Mouse (Mus musculus): ENCODE measurements around the gene Maf. TPM values are rescaled to one million over a fixed set of nuclear protein-coding genes. Genes with fewer than 3 reads are reported as not detected.

The Maf gene
- polyA plus RNA-seq, 1 experiment from 2014 or later: 4.2 TPM

DNA sequence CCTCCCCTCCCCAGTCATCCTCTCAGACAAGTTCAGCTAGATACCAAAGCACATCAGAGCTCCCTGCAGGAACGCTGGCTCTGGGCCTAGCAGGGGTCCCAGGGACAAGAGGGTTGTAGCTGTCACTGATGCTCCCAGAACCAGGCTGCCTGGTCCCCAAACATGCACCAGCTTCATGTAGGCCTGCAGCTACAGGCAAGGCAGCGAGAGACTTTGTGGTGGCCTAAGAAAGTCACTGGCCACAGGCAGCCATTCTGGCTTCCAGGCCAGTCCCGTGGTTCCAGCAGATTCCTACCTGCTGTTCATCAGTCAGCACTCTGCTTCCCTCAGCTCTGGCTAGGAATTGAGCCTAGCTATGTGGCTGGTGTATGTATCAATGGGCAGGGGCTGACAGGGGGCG, 10.9 kb downstream of the Maf start:
- 0 out of 2 replicates have a peak, but pooled peaks cover 4% of the 10 kb centered on the region for H3K4me1 ChIP-seq (ENCODE audit: control insufficient read depth, insufficient read depth, low read length)
- no peak for ATAC-seq (ENCODE audit: low FRiP score)
- no peaks in the 10 kb centered on the region for H3K36me3 ChIP-seq (ENCODE audit: control insufficient read depth, insufficient read depth, low read length)
- no peak overlapping the region for H3K27ac ChIP-seq (ENCODE audit: low read depth, low read length)
- 66% methylated on average over 4 of the region's 4 CpGs for WGBS
- no peak overlapping the region for H3K4me2 ChIP-seq
- no peaks in the 10 kb centered on the region for H3K9me3 ChIP-seq (ENCODE audit: control insufficient read depth, low read length)
- H3K9ac ChIP-seq (ENCODE audit: low read length): no peak overlapping the region
- no peaks in the 10 kb centered on the region for H3K27me3 ChIP-seq (ENCODE audit: control insufficient read depth, insufficient read depth, low read length)
- no peak overlapping the region for H3K4me3 ChIP-seq (ENCODE audit: low read depth, low read length)
- no peak for DNase-seq (ENCODE audit: low spot score, missing footprints)

DNA sequence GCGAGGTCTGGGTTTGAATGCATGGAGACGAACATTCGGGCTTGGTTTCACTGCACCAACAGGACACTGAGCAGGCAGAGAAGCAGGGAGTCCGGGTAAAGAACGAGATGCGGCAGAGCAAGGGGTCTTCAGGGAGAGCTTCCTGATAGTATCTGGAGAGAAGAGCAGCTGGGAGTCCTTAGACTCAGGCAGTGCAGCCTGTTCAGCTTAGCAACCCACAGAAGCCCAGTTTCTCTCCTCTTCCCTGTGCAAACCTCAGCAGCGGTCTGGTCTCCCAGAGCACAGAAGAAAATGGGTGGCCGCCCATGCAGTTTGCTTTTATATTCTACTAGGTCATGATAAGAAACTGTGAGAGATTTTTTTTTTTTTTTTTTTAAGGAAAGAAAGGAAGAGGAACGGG, 20.2 kb downstream of the Maf start:
- ATAC-seq (ENCODE audit: low FRiP score): no peak
- Histone ChIP-seq H3K36me3 (ENCODE audit: control insufficient read depth, insufficient read depth, low read length) (no peaks in the 10 kb centered on the region), H3K27me3 (ENCODE audit: control insufficient read depth, insufficient read depth, low read length) (no peaks in the 10 kb centered on the region), H3K4me2 (no peak overlapping the region), H3K9ac (ENCODE audit: low read length) (no peak overlapping the region), H3K4me1 (ENCODE audit: control insufficient read depth, insufficient read depth, low read length) (no peaks in the 10 kb centered on the region), H3K4me3 (ENCODE audit: low read depth, low read length) (no peak overlapping the region), H3K27ac (ENCODE audit: low read depth, low read length) (no peak overlapping the region), H3K9me3 (ENCODE audit: control insufficient read depth, low read length) (no peaks in the 10 kb centered on the region)
- peak; percentile 54 for DNase-seq (ENCODE audit: low spot score, missing footprints)
- 74% methylated on average over 9 of the region's 9 CpGs for WGBS

DNA sequence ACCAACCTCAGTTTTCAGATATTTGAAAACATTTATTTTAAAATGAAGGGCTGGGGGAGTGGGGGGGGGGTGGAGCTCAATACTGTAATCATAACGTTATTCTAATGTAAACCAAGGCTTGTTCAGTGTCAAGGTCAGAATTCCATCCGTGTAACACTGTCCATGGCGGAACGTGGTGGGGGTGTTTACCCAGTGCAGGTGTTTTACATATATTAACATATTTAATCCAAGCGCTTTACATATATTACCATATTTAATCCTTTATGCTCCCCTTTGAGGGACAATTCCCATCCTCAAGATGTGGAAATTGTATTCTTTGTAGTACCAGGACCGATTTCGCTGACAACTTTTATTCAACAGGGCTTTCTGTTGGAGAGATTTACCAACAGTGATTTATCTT, 24.3 kb downstream of the Maf start:
- H3K4me1 ChIP-seq (ENCODE audit: control insufficient read depth, insufficient read depth, low read length): no peaks in the 10 kb centered on the region
- no peaks in the 10 kb centered on the region for H3K36me3 ChIP-seq (ENCODE audit: control insufficient read depth, insufficient read depth, low read length)
- no peak overlapping the region for H3K4me2 ChIP-seq
- WGBS: 57% methylated on average over 7 of the region's 7 CpGs
- no peaks in the 10 kb centered on the region for H3K9me3 ChIP-seq (ENCODE audit: control insufficient read depth, low read length)
- DNase-seq (ENCODE audit: low spot score, missing footprints) (no peak), ATAC-seq (ENCODE audit: low FRiP score) (peak; percentile 46; the same call in 1 of the 2 replicates)
- H3K4me3 ChIP-seq (ENCODE audit: low read depth, low read length): no peak overlapping the region
- no peak overlapping the region for H3K9ac ChIP-seq (ENCODE audit: low read length)
- H3K27ac ChIP-seq (ENCODE audit: low read depth, low read length): no peak overlapping the region
- no peaks in the 10 kb centered on the region for H3K27me3 ChIP-seq (ENCODE audit: control insufficient read depth, insufficient read depth, low read length)

DNA sequence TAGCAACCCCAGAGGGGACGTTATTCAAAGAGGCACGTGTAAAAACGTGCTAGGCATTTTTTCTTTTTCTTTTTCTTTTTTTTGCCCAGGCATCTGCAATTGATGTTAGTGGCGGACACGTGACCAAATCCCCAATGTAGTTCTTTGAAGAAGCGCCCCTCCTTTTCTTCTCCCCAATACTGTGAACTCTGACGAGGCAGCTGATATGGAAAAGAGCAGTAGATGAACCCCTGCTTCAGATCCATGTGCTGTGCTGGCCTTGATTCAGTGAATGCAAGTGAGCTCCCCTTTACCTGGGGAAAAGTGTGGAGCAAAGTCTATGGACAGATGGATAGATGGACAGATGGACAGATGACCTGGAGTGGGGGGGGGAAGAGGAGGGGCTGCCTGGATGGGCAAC, 28.1 kb downstream of the Maf start:
- peak; percentile 53 for DNase-seq (ENCODE audit: low spot score, missing footprints)
- no peak for ATAC-seq (ENCODE audit: low FRiP score)
- no peaks in the 10 kb centered on the region for H3K9me3 ChIP-seq (ENCODE audit: control insufficient read depth, low read length)
- H3K36me3 ChIP-seq (ENCODE audit: control insufficient read depth, insufficient read depth, low read length): no peaks in the 10 kb centered on the region
- WGBS: 63% methylated on average over 7 of the region's 7 CpGs
- no peak overlapping the region for H3K4me3 ChIP-seq (ENCODE audit: low read depth, low read length)
- no peak overlapping the region for H3K9ac ChIP-seq (ENCODE audit: low read length)
- H3K27me3 ChIP-seq (ENCODE audit: control insufficient read depth, insufficient read depth, low read length): no peaks in the 10 kb centered on the region
- no peaks in the 10 kb centered on the region for H3K4me1 ChIP-seq (ENCODE audit: control insufficient read depth, insufficient read depth, low read length)
- no peak overlapping the region for H3K27ac ChIP-seq (ENCODE audit: low read depth, low read length)
- H3K4me2 ChIP-seq: no peak overlapping the region

DNA sequence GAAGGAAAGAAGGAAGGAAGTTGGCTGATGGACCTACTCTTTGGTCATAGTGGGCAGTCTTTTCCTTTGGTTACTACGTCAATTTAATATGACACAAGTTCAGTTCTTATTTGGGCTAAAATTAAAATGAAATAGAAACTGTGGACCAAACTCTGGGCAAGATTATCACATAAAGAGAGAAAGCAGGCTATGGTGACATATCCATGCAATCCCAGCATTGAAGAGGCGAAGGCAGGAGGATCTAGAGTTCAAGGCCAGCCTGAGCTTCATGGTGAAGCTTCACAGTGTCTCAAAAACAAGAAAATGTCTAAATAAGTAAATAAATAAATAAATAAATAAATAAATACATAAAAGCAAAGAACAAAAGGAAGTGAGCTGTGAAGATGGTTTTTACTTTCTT, 42.7 kb downstream of the Maf start:
- ATAC-seq (ENCODE audit: low FRiP score): no peak
- Histone ChIP-seq H3K36me3 (ENCODE audit: control insufficient read depth, insufficient read depth, low read length) (no peaks in the 10 kb centered on the region), H3K27ac (ENCODE audit: low read depth, low read length) (no peak overlapping the region), H3K4me1 (ENCODE audit: control insufficient read depth, insufficient read depth, low read length) (no peaks in the 10 kb centered on the region), H3K4me2 (no peak overlapping the region), H3K4me3 (ENCODE audit: low read depth, low read length) (no peak overlapping the region), H3K27me3 (ENCODE audit: control insufficient read depth, insufficient read depth, low read length) (no peaks in the 10 kb centered on the region), H3K9me3 (ENCODE audit: control insufficient read depth, low read length) (no peaks in the 10 kb centered on the region), H3K9ac (ENCODE audit: low read length) (no peak overlapping the region)
- DNase-seq (ENCODE audit: low spot score, missing footprints): peak; percentile 67
- 97% methylated on average over 2 of the region's 2 CpGs for WGBS

DNA sequence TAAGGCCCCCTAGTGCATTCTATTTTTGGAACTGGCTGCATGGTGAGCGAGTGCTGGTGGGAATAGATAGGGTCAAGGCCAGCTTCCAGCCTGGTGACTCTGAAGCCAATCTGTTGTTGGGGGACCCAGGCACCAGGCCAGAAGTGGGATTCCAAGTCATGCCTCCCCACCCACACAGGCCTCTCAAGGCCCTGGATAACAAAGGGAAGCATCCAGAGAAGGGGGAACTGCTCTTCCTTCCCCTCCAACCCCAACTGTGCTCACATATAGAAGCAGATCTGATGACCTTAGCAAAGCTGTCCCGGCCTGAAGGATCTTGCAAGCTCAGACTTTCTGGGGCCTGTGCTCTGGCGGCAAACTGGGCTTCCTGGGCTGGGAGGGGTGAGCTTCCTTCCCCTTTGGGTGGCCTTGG, 57.5 kb downstream of the Maf start:
- H3K9ac ChIP-seq (ENCODE audit: low read length): no peak overlapping the region
- H3K27me3 ChIP-seq (ENCODE audit: control insufficient read depth, insufficient read depth, low read length): no peaks in the 10 kb centered on the region
- no peaks in the 10 kb centered on the region for H3K9me3 ChIP-seq (ENCODE audit: control insufficient read depth, low read length)
- DNase-seq (ENCODE audit: low spot score, missing footprints) (peak; percentile 41), ATAC-seq (ENCODE audit: low FRiP score) (no peak)
- no peak overlapping the region for H3K27ac ChIP-seq (ENCODE audit: low read depth, low read length)
- no peak overlapping the region for H3K4me2 ChIP-seq
- no peaks in the 10 kb centered on the region for H3K36me3 ChIP-seq (ENCODE audit: control insufficient read depth, insufficient read depth, low read length)
- WGBS: 78% methylated on average over 3 of the region's 3 CpGs
- H3K4me1 ChIP-seq (ENCODE audit: control insufficient read depth, insufficient read depth, low read length): no peaks in the 10 kb centered on the region
- H3K4me3 ChIP-seq (ENCODE audit: low read depth, low read length): no peak overlapping the region

DNA sequence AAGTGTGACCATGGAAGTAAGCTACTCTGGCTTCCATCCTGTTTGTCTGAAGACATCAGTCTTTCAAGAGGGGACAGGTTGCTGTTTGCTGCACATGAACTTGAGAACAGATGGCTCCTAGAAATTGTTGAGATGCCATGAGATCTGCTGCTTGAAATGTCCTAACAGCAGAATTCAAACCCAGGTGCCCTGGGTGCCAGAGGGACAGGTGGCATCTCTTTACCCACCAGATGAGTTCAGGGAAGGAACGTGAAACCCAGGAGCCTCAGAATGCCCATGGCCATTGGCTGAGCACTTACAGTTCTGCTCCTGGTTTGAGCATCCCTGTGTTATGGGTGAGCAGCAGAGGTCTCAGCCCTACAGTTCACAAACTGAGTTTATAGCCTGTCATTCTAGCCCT, 62.5 kb downstream of the Maf start:
- Histone ChIP-seq H3K36me3 (ENCODE audit: control insufficient read depth, insufficient read depth, low read length) (no peaks in the 10 kb centered on the region), H3K9me3 (ENCODE audit: control insufficient read depth, low read length) (no peaks in the 10 kb centered on the region), H3K4me3 (ENCODE audit: low read depth, low read length) (no peak overlapping the region), H3K4me1 (ENCODE audit: control insufficient read depth, insufficient read depth, low read length) (no peaks in the 10 kb centered on the region), H3K27me3 (ENCODE audit: control insufficient read depth, insufficient read depth, low read length) (no peaks in the 10 kb centered on the region), H3K9ac (ENCODE audit: low read length) (no peak overlapping the region), H3K4me2 (no peak overlapping the region), H3K27ac (ENCODE audit: low read depth, low read length) (no peak overlapping the region)
- DNase-seq (ENCODE audit: low spot score, missing footprints) (no peak), ATAC-seq (ENCODE audit: low FRiP score) (no peak)
- WGBS: 91% methylated on average over 1 of the region's 1 CpGs

DNA sequence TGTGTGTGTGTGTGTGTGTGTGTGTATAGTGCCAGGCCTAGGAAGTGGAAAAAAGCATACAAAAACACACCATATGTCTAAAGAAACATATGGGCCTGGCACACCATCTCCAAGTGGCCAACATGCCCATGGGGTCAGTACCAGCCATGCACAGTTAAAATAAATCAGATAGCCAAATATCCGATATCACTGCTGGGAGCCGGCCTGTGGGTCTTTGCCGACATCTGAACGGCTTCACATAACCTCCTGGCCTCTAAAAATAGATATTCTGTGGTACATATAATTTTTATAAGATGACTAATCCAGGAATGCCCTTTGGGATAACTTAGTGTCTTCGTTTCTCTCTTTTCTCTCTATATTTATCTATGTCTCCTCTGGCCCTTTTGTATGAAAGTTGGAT, 65.7 kb downstream of the Maf start:
- WGBS: 91% methylated on average over 5 of the region's 5 CpGs
- H3K4me2 ChIP-seq: no peak overlapping the region
- H3K4me1 ChIP-seq (ENCODE audit: control insufficient read depth, insufficient read depth, low read length): no peaks in the 10 kb centered on the region
- no peaks in the 10 kb centered on the region for H3K27me3 ChIP-seq (ENCODE audit: control insufficient read depth, insufficient read depth, low read length)
- H3K27ac ChIP-seq (ENCODE audit: low read depth, low read length): no peak overlapping the region
- H3K9me3 ChIP-seq (ENCODE audit: control insufficient read depth, low read length): no peaks in the 10 kb centered on the region
- no peak overlapping the region for H3K9ac ChIP-seq (ENCODE audit: low read length)
- no peaks in the 10 kb centered on the region for H3K36me3 ChIP-seq (ENCODE audit: control insufficient read depth, insufficient read depth, low read length)
- DNase-seq (ENCODE audit: low spot score, missing footprints): no peak
- H3K4me3 ChIP-seq (ENCODE audit: low read depth, low read length): no peak overlapping the region
- ATAC-seq (ENCODE audit: low FRiP score): no peak

DNA sequence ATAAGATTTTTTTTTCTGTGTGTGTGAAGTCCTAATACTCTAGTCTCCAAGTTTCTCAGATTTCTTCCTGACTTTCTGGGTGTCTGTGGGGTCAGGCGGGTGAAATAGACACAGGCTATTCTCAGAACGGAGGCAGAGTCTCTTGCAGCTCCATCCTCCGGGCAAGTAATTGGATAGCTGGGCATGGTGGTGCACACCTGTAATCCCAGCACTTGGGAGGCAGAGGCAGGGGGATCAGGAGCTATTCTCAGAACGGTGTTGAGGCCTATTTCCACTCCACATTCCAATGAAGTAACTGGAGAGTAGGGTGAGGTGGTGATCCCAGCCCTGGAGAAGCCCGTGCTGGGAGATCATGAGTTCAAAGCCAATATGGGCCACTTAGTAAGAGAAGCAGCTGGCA, 67.6 kb downstream of the Maf start:
- Histone ChIP-seq H3K27me3 (ENCODE audit: control insufficient read depth, insufficient read depth, low read length) (no peaks in the 10 kb centered on the region), H3K9me3 (ENCODE audit: control insufficient read depth, low read length) (no peaks in the 10 kb centered on the region), H3K36me3 (ENCODE audit: control insufficient read depth, insufficient read depth, low read length) (no peaks in the 10 kb centered on the region), H3K9ac (ENCODE audit: low read length) (no peak overlapping the region), H3K4me3 (ENCODE audit: low read depth, low read length) (no peak overlapping the region), H3K4me2 (no peak overlapping the region), H3K27ac (ENCODE audit: low read depth, low read length) (no peak overlapping the region), H3K4me1 (ENCODE audit: control insufficient read depth, insufficient read depth, low read length) (no peaks in the 10 kb centered on the region)
- DNase-seq (ENCODE audit: low spot score, missing footprints): no peak
- WGBS: 78% methylated on average over 5 of the region's 5 CpGs
- ATAC-seq (ENCODE audit: low FRiP score): no peak

DNA sequence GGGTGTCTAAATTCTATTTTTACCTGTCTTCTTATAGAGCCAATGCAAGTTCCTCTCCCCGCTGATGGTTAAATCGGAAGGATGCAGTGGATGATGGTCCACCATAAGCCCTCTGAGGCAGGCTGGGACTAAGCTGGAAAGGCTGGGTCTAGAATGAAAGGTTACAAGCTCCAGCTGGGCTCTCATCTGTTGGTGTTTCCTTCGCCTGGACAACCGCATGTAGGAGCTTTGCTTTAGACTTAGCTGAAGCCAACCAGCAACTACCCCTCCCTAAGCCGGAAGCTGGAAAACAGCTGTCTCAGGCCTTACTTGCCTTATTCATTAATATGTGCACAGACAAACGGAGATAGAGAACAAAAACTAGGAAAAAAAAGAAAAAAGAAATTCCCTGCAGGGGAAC, 70.8 kb downstream of the Maf start:
- no peak overlapping the region for H3K9ac ChIP-seq (ENCODE audit: low read length)
- no peak overlapping the region for H3K27ac ChIP-seq (ENCODE audit: low read depth, low read length)
- no peaks in the 10 kb centered on the region for H3K36me3 ChIP-seq (ENCODE audit: control insufficient read depth, insufficient read depth, low read length)
- ATAC-seq (ENCODE audit: low FRiP score) (no peak), DNase-seq (ENCODE audit: low spot score, missing footprints) (no peak)
- H3K9me3 ChIP-seq (ENCODE audit: control insufficient read depth, low read length): no peaks in the 10 kb centered on the region
- no peak overlapping the region for H3K4me3 ChIP-seq (ENCODE audit: low read depth, low read length)
- H3K4me2 ChIP-seq: no peak overlapping the region
- 89% methylated on average over 6 of the region's 6 CpGs for WGBS
- H3K4me1 ChIP-seq (ENCODE audit: control insufficient read depth, insufficient read depth, low read length): no peaks in the 10 kb centered on the region
- no peaks in the 10 kb centered on the region for H3K27me3 ChIP-seq (ENCODE audit: control insufficient read depth, insufficient read depth, low read length)

Data from midbrain, embryonic 11.5 days (tissue).